Mouse (Mus musculus) central nervous system, embryonic 14 days (tissue): ENCODE measurements around the gene Phf12. TPM values are rescaled to one million over a fixed set of nuclear protein-coding genes. Genes with fewer than 3 reads are reported as not detected.

Experiments
- polyA plus RNA-seq: library from polyadenylated mRNA; depleted of rRNA; stranded (reverse); fragments of >200 nt; gene quantifications from 2 replicates; pipeline ENCODE4 v1.2.3, GENCODE M21; 2012; rRNA removed

The Phf12 gene
- 88.9 TPM in 2 replicates for polyA plus RNA-seq

DNA sequence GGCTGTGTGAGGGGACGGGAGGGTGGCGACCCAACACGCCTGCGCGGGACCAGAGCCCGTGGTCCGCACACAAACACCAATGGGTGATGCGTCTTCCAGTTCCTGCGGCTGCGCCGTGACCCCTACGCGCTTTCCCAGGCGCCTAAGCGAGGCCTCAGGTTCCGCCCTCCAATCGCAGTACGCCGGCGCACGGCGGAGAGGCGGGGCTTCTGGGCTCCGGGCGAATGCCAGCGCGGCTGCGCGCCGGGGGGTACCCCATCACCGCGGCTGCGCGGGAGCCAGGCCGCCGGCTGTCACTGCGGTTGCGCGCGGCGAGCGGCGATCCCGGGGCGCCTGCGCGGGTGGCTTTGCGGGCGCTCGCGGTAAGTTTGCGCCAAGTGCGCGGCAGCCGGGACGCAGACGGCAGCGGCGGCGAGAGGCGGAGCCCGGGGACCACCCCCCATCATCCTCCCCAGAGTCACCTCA lies at the start of gene Phf12:
Phf12 (plus strand) TSS at position 314 of the 465 bp plus-strand sequence.

DNA sequence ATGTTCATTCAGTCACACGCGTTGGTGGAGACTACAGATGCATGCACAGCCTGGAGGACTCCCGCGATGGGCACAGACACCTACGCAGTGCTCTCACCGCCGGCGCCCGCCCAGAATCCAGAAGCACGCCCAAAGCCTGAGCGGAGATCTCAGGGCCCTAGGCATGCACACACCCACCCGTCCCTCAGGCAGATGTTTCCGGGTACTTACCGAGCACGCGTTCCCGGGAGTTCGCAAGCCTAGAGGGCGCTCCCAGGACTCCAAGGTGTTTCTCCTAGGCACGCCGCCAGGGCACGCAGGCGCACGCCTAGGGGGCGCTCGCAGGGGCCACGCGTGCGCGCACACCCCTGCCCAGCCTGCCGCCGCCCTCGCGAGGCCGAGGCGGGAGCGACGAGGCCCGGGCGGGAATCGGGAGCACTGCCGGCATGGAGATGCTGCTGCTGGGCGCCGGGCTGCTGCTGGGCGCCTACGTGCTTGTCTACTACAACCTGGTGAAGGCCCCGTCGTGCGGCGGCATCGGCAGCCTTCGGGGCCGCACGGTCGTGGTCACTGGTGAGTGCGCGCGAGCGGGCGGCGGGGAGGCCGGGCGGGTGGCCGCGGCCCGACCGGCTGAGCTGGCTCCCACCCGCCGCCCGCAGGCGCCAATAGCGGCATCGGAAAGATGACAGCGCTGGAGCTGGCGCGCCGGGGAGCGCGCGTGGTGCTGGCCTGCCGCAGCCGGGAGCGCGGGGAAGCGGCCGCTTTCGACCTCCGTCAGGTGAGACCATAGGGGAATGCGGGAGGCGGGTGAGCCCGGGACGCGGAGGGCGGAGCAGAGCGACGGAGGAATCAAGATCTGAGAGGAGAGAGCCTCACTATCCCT lies 49.6 kb downstream of the Phf12 start, which contains the start of gene Dhrs13:
Dhrs13 (plus strand) TSS at position 334 of the 862 bp plus-strand sequence.

DNA sequence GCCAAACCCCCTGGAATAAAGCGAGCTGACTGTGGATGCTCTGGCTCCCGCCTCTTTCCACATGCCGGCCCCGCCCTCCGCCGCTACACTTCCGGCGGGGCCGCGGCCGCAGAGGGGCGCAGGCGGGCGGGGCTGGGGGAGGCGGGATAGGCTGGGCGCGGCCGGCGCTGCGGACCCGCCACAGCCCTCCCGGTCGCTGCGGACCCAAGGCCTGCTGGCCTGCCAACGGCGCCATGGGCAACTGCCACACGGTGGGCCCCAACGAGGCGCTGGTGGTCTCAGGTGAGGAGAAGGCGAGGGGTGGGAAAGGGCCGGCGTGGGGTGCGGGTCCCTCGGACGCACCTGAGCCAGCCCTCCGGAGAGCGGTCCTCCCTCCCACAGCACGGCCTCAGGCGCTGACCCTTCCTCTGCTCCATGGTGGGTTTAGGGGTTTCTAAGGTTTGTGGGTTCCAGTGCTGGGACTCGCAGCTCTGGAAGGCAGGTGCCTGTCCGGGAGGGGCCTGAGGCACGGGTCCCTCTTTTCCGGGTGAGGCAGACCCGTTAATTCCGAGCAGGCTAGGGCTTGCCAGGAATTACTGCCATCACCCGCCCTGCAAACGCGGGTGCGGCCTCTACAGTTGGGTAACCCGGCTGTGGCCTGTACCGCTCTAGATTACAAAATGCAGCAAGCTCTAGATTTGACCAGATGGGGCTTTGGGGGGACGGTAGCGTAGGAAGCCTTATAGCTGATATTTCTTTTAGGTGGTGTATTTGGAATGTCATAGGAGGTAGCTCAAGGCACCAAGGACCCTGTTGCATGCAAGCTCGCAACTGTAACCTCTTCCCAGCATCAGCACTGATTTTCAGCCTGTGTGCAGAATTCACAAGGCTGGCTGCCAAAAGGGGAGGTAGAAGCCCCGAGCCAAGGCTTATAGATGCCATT lies 55.5 kb downstream of the Phf12 start, which contains the start of gene Flot2:
Flot2 (plus strand) TSS at position 101 of the 922 bp plus-strand sequence.

Other genes starting within 250 kb of the Phf12 start
- 38.3 and 43.1 TPM in 2 replicates for gene Myo18a, start 219.5 kb upstream of the Phf12 start, polyA plus RNA-seq
- not detected in 2 replicates for gene Gm10277, start 195.0 kb upstream of the Phf12 start, polyA plus RNA-seq
- 12.1 and 17.9 TPM in 2 replicates for gene Pipox, start 88.7 kb upstream of the Phf12 start, polyA plus RNA-seq
- gene Sez6, start 52.0 kb upstream of the Phf12 start, polyA plus RNA-seq, result 139 and 182 TPM in 2 replicates
- 25.5 and 27.0 TPM in 2 replicates for gene Dhrs13, start 49.5 kb downstream of the Phf12 start, polyA plus RNA-seq
- 96.9 and 97.0 TPM in 2 replicates for gene Flot2, start 55.2 kb downstream of the Phf12 start, polyA plus RNA-seq
- 29.9 and 30.4 TPM in 2 replicates for gene Eral1, start 97.6 kb downstream of the Phf12 start, polyA plus RNA-seq
- 24.0 and 25.4 TPM in 2 replicates for gene Fam222b, start 111.9 kb downstream of the Phf12 start, polyA plus RNA-seq
- 193 and 206 TPM in 2 replicates for gene Traf4, start 182.8 kb downstream of the Phf12 start, polyA plus RNA-seq
- gene Nek8, start 193.9 kb downstream of the Phf12 start, polyA plus RNA-seq, result 12.9 and 16.0 TPM in 2 replicates
- 15.7 and 24.4 TPM in 2 replicates for gene Tlcd1, start 194.0 kb downstream of the Phf12 start, polyA plus RNA-seq
- 2,641 and 2,838 TPM in 2 replicates for gene Rpl23a, start 200.8 kb downstream of the Phf12 start, polyA plus RNA-seq
- 72.6 and 93.5 TPM in 2 replicates for gene Rab34, start 205.7 kb downstream of the Phf12 start, polyA plus RNA-seq
- 1.4 and 2.0 TPM in 2 replicates for gene Proca1, start 210.6 kb downstream of the Phf12 start, polyA plus RNA-seq